Mouse (Mus musculus) v-Abl transformed pro-B cells (cell line): Measurements from ENCODE around the gene Nat10.

Experiments
- in situ Hi-C, 2 experiments: fragments of 400-800 bp; cut with MboI; formaldehyde crosslinking; loops; one replicate each; pipeline ENCODE4 v1.15.1; 2025; ENCODE audit not compliant: unreplicated experiment in 2 of 2

The Nat10 gene

GRCm38 (mm10) chr2:103703336-103703735, 57.7 kb downstream of the Nat10 start:
- in situ Hi-C loops = loop anchor here in 1 of 2 experiments (10.0 to 25.0 kb wide), 2 partner anchors 109 to 284 kb away; no protein-coding TSS in a partner anchor

- in situ Hi-C loops = loop anchor here in 1 of 2 experiments (10.0 to 25.0 kb wide), 2 partner anchors 106 to 287 kb away; no protein-coding TSS in a partner anchor
These were observed 60.6 kb downstream of the Nat10 start for GRCm38 (mm10) chr2:103700514-103700913.

- in situ Hi-C loops = no loop called here
These were observed 64.9 kb downstream of the Nat10 start for GRCm38 (mm10) chr2:103696177-103696576.

GRCm38 (mm10) chr2:103694777-103695563, 66.1 kb downstream of the Nat10 start:
- in situ Hi-C loops = no loop called here

GRCm38 (mm10) chr2:103692810-103693209, 68.3 kb downstream of the Nat10 start:
- in situ Hi-C loops = no loop called here

- in situ Hi-C loops = no loop called here
These were observed 69.8 kb downstream of the Nat10 start for GRCm38 (mm10) chr2:103691278-103691677.

GRCm38 (mm10) chr2:103690828-103691227, 70.2 kb downstream of the Nat10 start:
- in situ Hi-C loops = no loop called here

- in situ Hi-C loops = no loop called here
These were observed 70.6 kb downstream of the Nat10 start for GRCm38 (mm10) chr2:103690425-103690824.

GRCm38 (mm10) chr2:103687888-103688287, 73.2 kb downstream of the Nat10 start:
- in situ Hi-C loops = no loop called here

- in situ Hi-C loops = no loop called here
These were observed 73.9 kb downstream of the Nat10 start for GRCm38 (mm10) chr2:103687143-103687542.

GRCm38 (mm10) chr2:103685581-103685980, 75.5 kb downstream of the Nat10 start:
- in situ Hi-C loops = no loop called here

- in situ Hi-C loops = no loop called here
These were observed 76.0 kb downstream of the Nat10 start for GRCm38 (mm10) chr2:103684926-103685577.

- in situ Hi-C loops = no loop called here
These were observed 76.6 kb downstream of the Nat10 start for GRCm38 (mm10) chr2:103684431-103684830.

- in situ Hi-C loops = no loop called here
These were observed 78.1 kb downstream of the Nat10 start for GRCm38 (mm10) chr2:103682927-103683442.

- in situ Hi-C loops = no loop called here
These were observed 78.8 kb downstream of the Nat10 start for GRCm38 (mm10) chr2:103682261-103682722.

GRCm38 (mm10) chr2:103681149-103681548, 79.9 kb downstream of the Nat10 start:
- in situ Hi-C loops = no loop called here

GRCm38 (mm10) chr2:103680364-103681110, 80.5 kb downstream of the Nat10 start:
- in situ Hi-C loops = no loop called here

- in situ Hi-C loops = no loop called here
These were observed 82.6 kb downstream of the Nat10 start for GRCm38 (mm10) chr2:103678433-103678832.

GRCm38 (mm10) chr2:103677614-103678369, 83.3 kb downstream of the Nat10 start:
- in situ Hi-C loops = no loop called here

GRCm38 (mm10) chr2:103676808-103677207, 84.3 kb downstream of the Nat10 start:
- in situ Hi-C loops = no loop called here
